Mouse (Mus musculus): ENCODE data around the gene Cartpt. TPM values are rescaled to one million over a fixed set of nuclear protein-coding genes. Genes with fewer than 3 reads are reported as not detected.
"Not testable (repeated sequence)": the region's sequence is repeated elsewhere in the genome, so short reads cannot be mapped to it uniquely, and the experiment has no call there.

Gene Cartpt
- total RNA-seq, 2 experiments from 2014 or later, result not detected

DNA sequence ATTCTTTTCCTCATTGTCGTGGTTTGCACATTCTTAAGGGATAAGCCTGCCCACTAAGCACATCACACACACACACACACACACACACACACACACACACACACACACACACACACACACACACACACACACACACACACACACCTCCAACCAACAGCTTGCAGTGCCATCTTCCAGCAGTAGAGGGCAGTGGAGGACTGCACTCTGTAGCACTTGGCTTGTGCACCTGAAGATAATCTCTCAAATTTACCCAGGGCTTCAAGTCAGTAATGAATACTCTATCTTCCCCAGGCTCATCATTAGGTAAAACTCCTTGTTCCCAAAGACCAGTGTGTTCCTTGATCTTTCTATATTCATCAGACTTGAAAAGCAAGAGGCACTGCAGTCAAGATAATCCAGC, 41.8 kb downstream of the Cartpt start:
- ATAC-seq (replicated peaks; ENCODE audit: poor library complexity, severe bottlenecking), result peak; percentile 86

GRCm38 (mm10) chr13:99857879-99858278, 43.0 kb downstream of the Cartpt start:
- ATAC-seq (replicated peaks; ENCODE audit: poor library complexity, severe bottlenecking), result peak; percentile 79

GRCm38 (mm10) chr13:99857336-99857735, 43.6 kb downstream of the Cartpt start:
- ATAC-seq (replicated peaks; ENCODE audit: poor library complexity, severe bottlenecking), result no peak

- no peak for ATAC-seq (replicated peaks; ENCODE audit: poor library complexity, severe bottlenecking)
Observed at GRCm38 (mm10) chr13:99855229-99855628, 45.7 kb downstream of the Cartpt start.

- no peak for ATAC-seq (replicated peaks; ENCODE audit: poor library complexity, severe bottlenecking)
Observed at GRCm38 (mm10) chr13:99853131-99853530, 47.8 kb downstream of the Cartpt start.

DNA sequence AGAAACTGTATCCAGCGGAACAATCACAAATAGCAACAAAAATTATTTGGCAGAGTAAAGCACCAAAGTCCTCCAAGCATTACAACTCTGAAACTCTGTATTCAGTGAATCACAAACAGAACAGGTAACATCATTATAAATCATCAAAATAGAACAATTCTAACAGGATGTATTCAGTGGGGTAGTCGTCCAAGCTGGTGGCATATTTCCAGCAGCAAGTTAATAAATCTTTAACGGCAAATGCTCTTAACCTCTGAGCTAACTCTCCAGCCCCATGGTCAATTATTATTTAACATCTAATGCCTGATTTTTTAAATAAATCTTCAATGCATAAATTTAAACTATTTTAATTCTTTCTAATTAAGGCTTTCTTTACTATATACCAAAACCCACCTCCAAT, 48.5 kb downstream of the Cartpt start:
- not testable (repeated sequence) for ATAC-seq (replicated peaks; ENCODE audit: poor library complexity, severe bottlenecking)

GRCm38 (mm10) chr13:99851026-99851425, 49.9 kb downstream of the Cartpt start:
- ATAC-seq (replicated peaks; ENCODE audit: poor library complexity, severe bottlenecking), result no peak

DNA sequence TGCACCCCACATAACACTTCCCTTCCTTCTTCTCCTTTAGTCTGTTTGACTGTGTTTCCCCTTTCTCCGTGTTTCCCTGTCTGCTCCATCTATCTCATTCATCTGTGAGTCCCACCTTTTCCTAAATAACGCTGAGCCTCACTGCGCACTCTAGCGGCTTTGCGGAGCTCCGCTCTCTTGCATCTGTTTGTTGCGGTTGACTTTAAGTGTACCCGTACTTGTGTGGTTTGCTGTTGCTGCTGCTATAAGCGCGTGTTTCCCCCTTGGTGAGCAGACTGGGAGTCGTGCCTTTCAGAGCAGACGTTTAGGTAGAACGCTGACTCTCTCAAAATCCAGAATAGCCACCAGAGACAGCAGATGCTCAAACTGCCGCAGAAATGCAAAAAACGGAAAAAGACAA, 51.3 kb downstream of the Cartpt start:
- peak; percentile 20; the same call in 1 of the 2 replicates for ATAC-seq (replicated peaks; ENCODE audit: poor library complexity, severe bottlenecking)

Other genes with a start within 250 kb of the Cartpt start
- 12.3 and 17.4 TPM in 2 replicates for gene Mccc2, start 114.5 kb upstream of the Cartpt start, total RNA-seq (2014; fragmentation: Nextera tagmentation)
- gene Mccc2, start 114.5 kb upstream of the Cartpt start, total RNA-seq (2017), result 17.3 and 28.7 TPM in 2 replicates
- gene Bdp1, start 203.0 kb upstream of the Cartpt start, total RNA-seq (2014; fragmentation: Nextera tagmentation), result 37.0 and 38.2 TPM in 2 replicates
- 54.2 and 57.0 TPM in 2 replicates for gene Bdp1, start 203.0 kb upstream of the Cartpt start, total RNA-seq (2017)
- gene Serf1, start 206.9 kb upstream of the Cartpt start, total RNA-seq (2014; fragmentation: Nextera tagmentation), result 57.7 and 60.1 TPM in 2 replicates
- 52.3 and 53.4 TPM in 2 replicates for gene Serf1, start 206.9 kb upstream of the Cartpt start, total RNA-seq (2017)
- 101 and 113 TPM in 2 replicates for gene Smn1, start 223.8 kb upstream of the Cartpt start, total RNA-seq (2014; fragmentation: Nextera tagmentation)
- 59.7 and 75.1 TPM in 2 replicates for gene Smn1, start 223.8 kb upstream of the Cartpt start, total RNA-seq (2017)